Mouse (Mus musculus) heart, embryonic 16.5 days (tissue): ENCODE measurements at regions not wholly inside any gene's neighbourhood (a gene's known extent, or its start where the extent isn't known, plus 50 kb on each side); places are given as distances from the start of the nearest gene placed in this dataset.

Experiments used
- ATAC-seq: fragments of 200-750 bp; cut with Nextera tagmentation; replicated peaks from 2 replicates; pipeline ENCODE4 v1.8.0; 2017; ENCODE audit warnings: moderate number of reproducible peaks; ENCODE audit not compliant: insufficient read depth, low FRiP score; ENCODE audit errors: extremely low read depth
- H3K27ac ChIP-seq: fragments of 300-500 bp; sonication (generic); 2 replicates; pipeline ENCODE4 v1.5.1; 2014; ENCODE audit warnings: mild to moderate bottlenecking, low read length, control low read depth, moderate library complexity
- H3K27me3 ChIP-seq: fragments of 300-500 bp; sonication (generic); 2 replicates; pipeline ENCODE4 v1.6.1; 2014; ENCODE audit warnings: low read length, mixed read lengths; ENCODE audit not compliant: control insufficient read depth, insufficient read depth
- H3K36me3 ChIP-seq: fragments of 300-500 bp; sonication (generic); 2 replicates; pipeline ENCODE4 v1.6.1; 2014; ENCODE audit not compliant: control insufficient read depth, insufficient read depth
- H3K4me1 ChIP-seq: fragments of 300-500 bp; sonication (generic); 2 replicates; pipeline ENCODE4 v1.6.1; 2014; ENCODE audit warnings: low read length, mixed read lengths; ENCODE audit not compliant: control insufficient read depth, insufficient read depth
- H3K4me2 ChIP-seq: fragments of 300-500 bp; sonication (generic); 2 replicates; pipeline ENCODE4 v1.6.1; 2014; ENCODE audit warnings: low read depth, mild to moderate bottlenecking, control low read depth, low read length
- H3K4me3 ChIP-seq: fragments of 300-500 bp; sonication (generic); 2 replicates; pipeline ENCODE4 v1.5.1; 2014; ENCODE audit warnings: mild to moderate bottlenecking, control low read depth, low read length
- H3K9ac ChIP-seq: fragments of 300-500 bp; sonication (generic); 2 replicates; pipeline ENCODE4 v1.6.1; 2014; ENCODE audit warnings: low read length, control low read depth
- H3K9me3 ChIP-seq: fragments of 300-500 bp; sonication (generic); replicated peaks from 2 replicates; pipeline ENCODE4 v1.6.1; 2016; ENCODE audit warnings: low read length; ENCODE audit not compliant: control insufficient read depth
- WGBS: fragments of 180-500 bp; shearing (Covaris S2); extraction: QIAGEN DNeasy Blood & Tissue Kit; methylation state at CpG from one replicate; pipeline ENCODE4 v1.1.7; 2014; 5-methylcytosine and 5-hydroxymethylcytosine counted together

- Histone ChIP-seq H3K4me1 (no peaks in the 10 kb centered on the region), H3K9ac (no peak overlapping the region), H3K9me3 (no peaks in the 10 kb centered on the region), H3K36me3 (no peaks in the 10 kb centered on the region), H3K27ac (peak overlapping the region; percentile 35), H3K27me3 (no peaks in the 10 kb centered on the region), H3K4me3 (no peak overlapping the region), H3K4me2 (no peak overlapping the region)
- 58% methylated on average over 4 of the region's 4 CpGs for WGBS
- ATAC-seq: peak; percentile 32; the same call in 1 of the 2 replicates
Measured at GRCm38 (mm10) chr5:64716551-64716950, 86.6 kb upstream of the Klf3 start.

DNA sequence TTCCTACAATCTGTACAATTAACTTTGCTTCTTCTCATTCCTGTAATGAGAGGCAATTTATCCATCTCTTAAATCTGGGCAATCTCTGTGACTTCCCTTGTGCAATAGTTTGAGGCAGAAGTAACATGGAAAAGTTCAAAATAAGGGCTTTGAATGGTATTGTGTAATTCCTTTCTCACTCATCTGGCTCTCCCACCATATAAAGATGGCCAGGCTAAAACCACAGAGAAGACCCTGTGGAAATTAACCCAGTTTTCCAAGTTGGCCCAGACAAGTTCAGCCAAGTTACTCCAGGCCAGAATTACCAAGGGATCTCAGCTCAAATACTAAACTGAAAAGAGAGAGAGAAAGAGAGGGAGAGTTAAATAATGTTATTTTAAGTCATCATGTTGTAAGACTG, 81.0 kb upstream of the Klf3 start:
- H3K27me3 ChIP-seq: no peaks in the 10 kb centered on the region
- no peak overlapping the region for H3K4me2 ChIP-seq
- H3K4me1 ChIP-seq: no peaks in the 10 kb centered on the region
- no peaks in the 10 kb centered on the region; the same call in 1 of the 2 replicates for H3K9me3 ChIP-seq
- H3K27ac ChIP-seq: no peak overlapping the region
- no peak for ATAC-seq
- no peak overlapping the region for H3K9ac ChIP-seq
- no peaks in the 10 kb centered on the region for H3K36me3 ChIP-seq
- H3K4me3 ChIP-seq: no peak overlapping the region

GRCm38 (mm10) chr5:64727847-64728246, 75.3 kb upstream of the Klf3 start:
- H3K4me2 ChIP-seq: no peak overlapping the region
- H3K27ac ChIP-seq: no peak overlapping the region
- no peaks in the 10 kb centered on the region for H3K4me1 ChIP-seq
- no peaks in the 10 kb centered on the region for H3K36me3 ChIP-seq
- no peaks in the 10 kb centered on the region for H3K27me3 ChIP-seq
- no peak overlapping the region for H3K4me3 ChIP-seq
- no peak overlapping the region for H3K9ac ChIP-seq
- H3K9me3 ChIP-seq: no peaks in the 10 kb centered on the region; the same call in 1 of the 2 replicates
- 63% methylated on average over 2 of the region's 2 CpGs for WGBS
- no peak for ATAC-seq

- Histone ChIP-seq H3K27me3 (no peaks in the 10 kb centered on the region), H3K9me3 (no peaks in the 10 kb centered on the region), H3K9ac (no peak overlapping the region), H3K27ac (no peak overlapping the region), H3K4me1 (no peaks in the 10 kb centered on the region), H3K36me3 (no peaks in the 10 kb centered on the region), H3K4me2 (no peak overlapping the region), H3K4me3 (no peak overlapping the region)
- 81% methylated on average over 3 of the region's 3 CpGs for WGBS
- ATAC-seq: no peak
Measured at GRCm38 (mm10) chr5:64732356-64732755, 70.8 kb upstream of the Klf3 start.

GRCm38 (mm10) chr5:64736985-64737384, 66.2 kb upstream of the Klf3 start:
- Histone ChIP-seq H3K27ac (no peak overlapping the region), H3K4me3 (no peak overlapping the region), H3K4me2 (no peak overlapping the region), H3K9me3 (no peaks in the 10 kb centered on the region), H3K9ac (no peak overlapping the region), H3K4me1 (peaks cover 12% of the 10 kb centered on the region), H3K36me3 (no peaks in the 10 kb centered on the region), H3K27me3 (no peaks in the 10 kb centered on the region)
- no peak for ATAC-seq

DNA sequence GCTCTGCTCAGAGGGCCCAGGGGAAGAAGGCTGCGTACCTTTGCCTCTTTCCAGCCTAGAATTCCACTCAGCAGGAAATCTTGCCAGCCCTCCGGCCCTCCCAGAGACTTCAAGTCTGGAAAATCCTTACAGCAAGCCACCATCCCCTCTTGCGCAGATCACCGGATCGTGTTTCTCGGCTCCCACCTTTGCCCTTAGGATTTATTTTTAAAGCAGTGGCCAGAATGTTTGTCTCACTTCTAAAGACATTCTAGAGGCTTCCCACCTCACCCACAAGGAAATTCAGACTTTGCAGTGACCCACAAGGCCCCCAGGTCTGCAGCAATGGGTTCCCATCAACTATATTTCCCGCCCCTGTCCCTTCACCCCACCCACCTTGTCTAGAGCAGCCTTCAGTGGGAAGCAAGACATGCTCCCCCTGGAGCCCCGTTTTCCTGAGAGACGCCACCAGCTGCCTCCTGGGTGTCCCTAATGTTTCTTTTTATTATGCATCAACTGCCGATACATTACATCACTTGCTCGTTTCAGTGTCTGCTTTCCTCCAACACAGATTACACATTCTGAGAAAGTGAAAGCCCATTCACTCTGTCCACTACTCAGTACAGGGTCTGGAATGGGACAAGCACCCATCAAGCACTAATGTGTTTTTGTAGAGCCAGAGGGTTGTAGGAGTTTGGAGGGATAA, 65.0 kb upstream of the Klf3 start:
- no peaks in the 10 kb centered on the region for H3K9me3 ChIP-seq
- H3K9ac ChIP-seq: no peak overlapping the region
- H3K4me3 ChIP-seq: no peak overlapping the region
- no peaks in the 10 kb centered on the region for H3K36me3 ChIP-seq
- H3K27me3 ChIP-seq: no peaks in the 10 kb centered on the region
- H3K4me2 ChIP-seq: peak overlapping the region; percentile 31
- 25% methylated on average over 11 of the region's 11 CpGs for WGBS
- no peak for ATAC-seq
- peaks cover 12% of the 10 kb centered on the region for H3K4me1 ChIP-seq
- no peak overlapping the region for H3K27ac ChIP-seq

- no peak overlapping the region for H3K27ac ChIP-seq
- no peaks in the 10 kb centered on the region for H3K27me3 ChIP-seq
- H3K4me2 ChIP-seq: peak overlapping the region; percentile 31; the same call in 1 of the 2 replicates
- no peak for ATAC-seq
- no peaks in the 10 kb centered on the region for H3K9me3 ChIP-seq
- peaks cover 12% of the 10 kb centered on the region for H3K4me1 ChIP-seq
- no peak overlapping the region for H3K4me3 ChIP-seq
- no peaks in the 10 kb centered on the region for H3K36me3 ChIP-seq
- WGBS: 47% methylated on average over 10 of the region's 10 CpGs
- no peak overlapping the region for H3K9ac ChIP-seq
Measured at GRCm38 (mm10) chr5:64738781-64739310, 64.3 kb upstream of the Klf3 start.

GRCm38 (mm10) chr5:64739311-64740261, 63.6 kb upstream of the Klf3 start:
- no peaks in the 10 kb centered on the region for H3K36me3 ChIP-seq
- H3K27me3 ChIP-seq: no peaks in the 10 kb centered on the region
- H3K4me1 ChIP-seq: peaks cover 12% of the 10 kb centered on the region
- H3K27ac ChIP-seq: peak overlapping the region; percentile 59; the same call in 1 of the 2 replicates
- WGBS: 21% methylated on average over 15 of the region's 15 CpGs
- H3K9me3 ChIP-seq: no peaks in the 10 kb centered on the region
- no peak overlapping the region for H3K4me3 ChIP-seq
- ATAC-seq: peak; percentile 45; the same call in 1 of the 2 replicates
- peak overlapping the region; percentile 31 for H3K4me2 ChIP-seq
- H3K9ac ChIP-seq: 0 out of 2 replicates have a peak overlapping the region, but pooled peaks have one; percentile 14

GRCm38 (mm10) chr5:64744041-64744440, 59.1 kb upstream of the Klf3 start:
- Histone ChIP-seq H3K4me3 (no peak overlapping the region), H3K27ac (no peak overlapping the region), H3K4me1 (peaks cover 10% of the 10 kb centered on the region), H3K4me2 (no peak overlapping the region), H3K9me3 (no peaks in the 10 kb centered on the region), H3K9ac (no peak overlapping the region), H3K36me3 (no peaks in the 10 kb centered on the region), H3K27me3 (no peaks in the 10 kb centered on the region)
- 80% methylated on average over 4 of the region's 4 CpGs for WGBS
- ATAC-seq: no peak
